ENCODE assay signal across 20 mouse cellular contexts in genomic region chr15:94183663-94184375, GRCm38 (mm10).
A peak's percentile ranks its signal among the peaks of the same experiment; 100 is the strongest.
DNase-seq lines count a peak whose midpoint lies in the region; TF ChIP-seq lines count a peak whose summit lies in the region.
"Had no signal": no experiment of that assay in that cellular context is flagged by ENCODE, and none has a peak within 500 bp of the region (broad histone marks: within the 10 kb centered on the region; RNA-seq: fewer than 3 reads in every experiment).

No protein-coding gene starts in this region.

- H3K4me1 ChIP-seq in ES-Bruce4 (ENCODE audit: control insufficient read depth, insufficient read depth, low read length) (no peaks in the 10 kb centered on the region), ES-E14 (ENCODE audit: control insufficient read depth in 2 of 2, insufficient read depth in 2 of 2, low read length in 2 of 2, poor library complexity in 1 of 2) (no peaks in the 10 kb centered on the region)
- H3K4me1 ChIP-seq: forebrain, embryonic 13.5 days; forebrain, embryonic 15.5 days had no signal

- no peaks in the 10 kb centered on the region for H3K27me3 ChIP-seq in ES-Bruce4 (ENCODE audit: control insufficient read depth, insufficient read depth, low read length, poor library complexity, severe bottlenecking)
- H3K27me3 ChIP-seq: CH12.LX; embryonic facial prominence, embryonic 12.5 days; forebrain, embryonic 13.5 days; forebrain, embryonic 15.5 days had no signal

- DNase-seq in ES-E14 (ENCODE audit: low read depth, low spot score) (peak; percentile 22), ZHBTc4 (ENCODE audit: low read depth, low spot score) (peak; percentile 69)
- no peak for DNase-seq in left cerebral cortex, adult 11 months (ENCODE audit: low spot score)
- no peak for DNase-seq in thymus, postnatal 10 days (ENCODE audit: low spot score in 2 of 2)
- DNase-seq: adrenal gland, adult 2 months; adrenal gland, postnatal 10 days; adrenal gland, postnatal 25 days; B cell, adult 2 months; cerebellum, adult 11 months; cerebellum, adult 18-20 months; cerebellum, adult 8-10 months; cerebellum, postnatal 10 days; cerebellum, postnatal 25 days; forebrain, postnatal 0 days had no signal

- H3K27ac ChIP-seq in ES-Bruce4 (ENCODE audit: insufficient read depth, low read length): peak overlapping the region; percentile 42; the same call in 1 of the 2 replicates
- H3K27ac ChIP-seq in ES-E14 (ENCODE audit: insufficient read depth, low read depth, low read length, poor library complexity, severe bottlenecking): peak overlapping the region; percentile 47; the same call in 1 of the 2 replicates
- H3K27ac ChIP-seq: embryonic facial prominence, embryonic 10.5 days; embryonic facial prominence, embryonic 12.5 days; forebrain, embryonic 13.5 days; forebrain, embryonic 15.5 days had no signal

- no peak overlapping the region for H3K4me3 ChIP-seq in ES-Bruce4 (ENCODE audit: low read depth, low read length)
- no peak overlapping the region for H3K4me3 ChIP-seq in ES-E14 (ENCODE audit: insufficient read depth in 1 of 2, low read depth in 1 of 2, low read length in 2 of 2, poor library complexity in 1 of 2, severe bottlenecking in 1 of 2)
- H3K4me3 ChIP-seq: embryonic facial prominence, embryonic 10.5 days; embryonic facial prominence, embryonic 12.5 days; forebrain, embryonic 13.5 days; forebrain, embryonic 15.5 days had no signal

- H3K36me3 ChIP-seq in ES-Bruce4 (ENCODE audit: control insufficient read depth, insufficient read depth, low read length, poor library complexity, severe bottlenecking) (no peaks in the 10 kb centered on the region), ES-E14 (ENCODE audit: control insufficient read depth, insufficient read depth, low read length, poor library complexity, severe bottlenecking) (no peaks in the 10 kb centered on the region)
- H3K36me3 ChIP-seq: embryonic facial prominence, embryonic 10.5 days; embryonic facial prominence, embryonic 12.5 days; forebrain, embryonic 15.5 days had no signal

- TF ChIP-seq POLR2A in ES-Bruce4 (IDR thresholded peaks at IDR 0.05; ENCODE audit: insufficient read depth, low read length): no peak

- no peak for TF ChIP-seq EP300 in ES-Bruce4 (IDR thresholded peaks at IDR 0.05; ENCODE audit: insufficient read depth, low read depth, low read length)

- H3K9me3 ChIP-seq in ES-Bruce4 (replicated peaks; ENCODE audit: control insufficient read depth, insufficient read depth, low read length, poor library complexity, severe bottlenecking) (no peaks in the 10 kb centered on the region), ES-E14 (ENCODE audit: control insufficient read depth, insufficient read depth, low read depth, low read length) (no peaks in the 10 kb centered on the region)
- H3K9me3 ChIP-seq: embryonic facial prominence, embryonic 10.5 days; embryonic facial prominence, embryonic 12.5 days; forebrain, embryonic 13.5 days; forebrain, embryonic 15.5 days had no signal

- TF ChIP-seq CTCF in ES-Bruce4 (IDR thresholded peaks at IDR 0.05; ENCODE audit: low read depth, low read length): no peak

- in situ Hi-C loops in ES-E14 (cut with MboI; ENCODE audit: low sequenced_read_pairs in 2 of 2, unreplicated experiment in 2 of 2): no loop called here

- H3K9ac ChIP-seq in ES-Bruce4 (ENCODE audit: low read depth, poor library complexity, severe bottlenecking): no peak overlapping the region
- H3K9ac ChIP-seq in ES-E14 (ENCODE audit: insufficient read depth, low read depth, low read length, poor library complexity, severe bottlenecking): no peak overlapping the region
- H3K9ac ChIP-seq: embryonic facial prominence, embryonic 12.5 days; forebrain, embryonic 13.5 days; forebrain, embryonic 15.5 days; forebrain, postnatal 0 days had no signal

TF ChIP-seq in ES-E14, 5 proteins besides CTCF, POLR2A, EP300 and RAD21:
- no peak for TF ChIP-seq HCFC1 (IDR thresholded peaks at IDR 0.05; ENCODE audit: borderline replicate concordance, insufficient read depth, low read length)
- no peak for TF ChIP-seq CHD2 (IDR thresholded peaks at IDR 0.05; ENCODE audit: low read depth, low read length)

Comparison
In these comparisons a context has a peak if more than half of its experiments do, and no peak if none do; other contexts are left out.
1. DNase-seq: peak in ES-E14 (single experiment) and ZHBTc4 (single experiment); none in left cerebral cortex, adult 11 months (single experiment) and thymus, postnatal 10 days (0 of 2).